Mouse (Mus musculus) kidney, embryonic 16.5 days (tissue): ENCODE measurements around the gene Pimreg. TPM values are rescaled to one million over a fixed set of nuclear protein-coding genes. Genes with fewer than 3 reads are reported as not detected.

Source experiments
- ATAC-seq: fragments of 200-750 bp; cut with Nextera tagmentation; 2 replicates; pipeline ENCODE4 v1.8.0; 2017; ENCODE audit warnings: moderate TSS enrichment; ENCODE audit not compliant: low FRiP score, low TSS enrichment
- H3K27ac ChIP-seq: fragments of 300-500 bp; sonication (generic); 2 replicates; pipeline ENCODE4 v1.5.1; 2014; ENCODE audit warnings: low read length
- H3K27me3 ChIP-seq: fragments of 300-500 bp; sonication (generic); 2 replicates; pipeline ENCODE4 v1.6.1; 2014; ENCODE audit warnings: low read length, control low read depth, mixed read lengths; ENCODE audit not compliant: insufficient read depth
- H3K36me3 ChIP-seq: fragments of 300-500 bp; sonication (generic); 2 replicates; pipeline ENCODE4 v1.6.1; 2014; ENCODE audit warnings: low read length, control low read depth, mixed read lengths; ENCODE audit not compliant: insufficient read depth
- H3K4me1 ChIP-seq: fragments of 300-500 bp; sonication (generic); 2 replicates; pipeline ENCODE4 v1.6.1; 2014; ENCODE audit warnings: low read length, control low read depth, mixed read lengths; ENCODE audit not compliant: insufficient read depth
- H3K4me2 ChIP-seq: fragments of 300-500 bp; sonication (generic); replicated peaks from 2 replicates; pipeline ENCODE4 v1.6.1; 2014; ENCODE audit warnings: low read depth, low read length
- H3K4me3 ChIP-seq: fragments of 300-500 bp; sonication (generic); 2 replicates; pipeline ENCODE4 v1.5.1; 2014; ENCODE audit warnings: mild to moderate bottlenecking, low read length
- H3K9ac ChIP-seq: fragments of 300-500 bp; sonication (generic); replicated peaks from 2 replicates; pipeline ENCODE4 v1.6.1; 2014; ENCODE audit warnings: low read length
- H3K9me3 ChIP-seq: fragments of 300-500 bp; sonication (generic); 2 replicates; pipeline ENCODE4 v1.6.1; 2016; ENCODE audit warnings: low read length, control low read depth
- WGBS: fragments of 180-500 bp; shearing (Covaris S2); extraction: QIAGEN DNeasy Blood & Tissue Kit; methylation state at CpG from one replicate; pipeline ENCODE4 v1.1.7; 2014; 5-methylcytosine and 5-hydroxymethylcytosine counted together
- polyA plus RNA-seq: library from polyadenylated mRNA; unstranded; fragments of >200 nt; fragmentation: Nextera tagmentation; extraction: Ambion mirVana; gene quantifications from 2 replicates; pipeline ENCODE4 v1.2.1, GENCODE M21; 2015

Gene Pimreg
- polyA plus RNA-seq, 1 experiment from 2014 or later, result 131 TPM

- 53% methylated on average over 9 of the region's 9 CpGs for WGBS
- no peaks in the 10 kb centered on the region for H3K9me3 ChIP-seq
- no peak for ATAC-seq
- H3K4me3 ChIP-seq, result no peak overlapping the region
- no peaks in the 10 kb centered on the region for H3K4me1 ChIP-seq
- H3K36me3 ChIP-seq, result no peaks in the 10 kb centered on the region
- no peak overlapping the region for H3K4me2 ChIP-seq
- H3K27me3 ChIP-seq, result peaks cover 5% of the 10 kb centered on the region; the same call in 1 of the 2 replicates
- H3K27ac ChIP-seq, result no peak overlapping the region
- no peak overlapping the region for H3K9ac ChIP-seq
Observed at GRCm38 (mm10) chr11:72010940-72011722, 30.7 kb upstream of the Pimreg start.

- no peaks in the 10 kb centered on the region for H3K4me1 ChIP-seq
- no peak overlapping the region for H3K4me2 ChIP-seq
- peaks cover 5% of the 10 kb centered on the region; the same call in 1 of the 2 replicates for H3K27me3 ChIP-seq
- WGBS, result 86% methylated on average over 1 of the region's 1 CpGs
- no peak overlapping the region for H3K27ac ChIP-seq
- no peak for ATAC-seq
- H3K36me3 ChIP-seq, result no peaks in the 10 kb centered on the region
- H3K4me3 ChIP-seq, result no peak overlapping the region
- no peaks in the 10 kb centered on the region for H3K9me3 ChIP-seq
- no peak overlapping the region for H3K9ac ChIP-seq
Observed at GRCm38 (mm10) chr11:72011955-72012354, 29.9 kb upstream of the Pimreg start.

GRCm38 (mm10) chr11:72014674-72015073, 27.2 kb upstream of the Pimreg start:
- H3K9ac ChIP-seq, result no peak overlapping the region
- 80% methylated on average over 4 of the region's 4 CpGs for WGBS
- H3K4me1 ChIP-seq, result no peaks in the 10 kb centered on the region
- no peaks in the 10 kb centered on the region for H3K9me3 ChIP-seq
- no peak overlapping the region for H3K27ac ChIP-seq
- peaks cover 9% of the 10 kb centered on the region; the same call in 1 of the 2 replicates for H3K27me3 ChIP-seq
- ATAC-seq, result no peak
- H3K36me3 ChIP-seq, result no peaks in the 10 kb centered on the region
- H3K4me2 ChIP-seq, result no peak overlapping the region
- H3K4me3 ChIP-seq, result no peak overlapping the region

GRCm38 (mm10) chr11:72016518-72017252, 25.1 kb upstream of the Pimreg start:
- no peak for ATAC-seq
- Histone ChIP-seq H3K27ac (no peak overlapping the region), H3K4me2 (no peak overlapping the region), H3K9me3 (no peaks in the 10 kb centered on the region), H3K36me3 (no peaks in the 10 kb centered on the region), H3K27me3 (0 out of 2 replicates have a peak, but pooled peaks cover 6% of the 10 kb centered on the region), H3K4me1 (no peaks in the 10 kb centered on the region), H3K4me3 (no peak overlapping the region), H3K9ac (no peak overlapping the region)
- WGBS, result 83% methylated on average over 13 of the region's 13 CpGs

- Histone ChIP-seq H3K36me3 (no peaks in the 10 kb centered on the region), H3K4me3 (no peak overlapping the region), H3K27ac (no peak overlapping the region), H3K4me1 (no peaks in the 10 kb centered on the region), H3K4me2 (no peak overlapping the region), H3K27me3 (0 out of 2 replicates have a peak, but pooled peaks cover 6% of the 10 kb centered on the region), H3K9me3 (no peaks in the 10 kb centered on the region), H3K9ac (no peak overlapping the region)
- WGBS, result 73% methylated on average over 9 of the region's 9 CpGs
- no peak for ATAC-seq
Observed at GRCm38 (mm10) chr11:72017253-72017601, 24.6 kb upstream of the Pimreg start.

GRCm38 (mm10) chr11:72021015-72021414, 20.8 kb upstream of the Pimreg start:
- no peak overlapping the region for H3K27ac ChIP-seq
- H3K4me1 ChIP-seq, result peaks cover 6% of the 10 kb centered on the region; the same call in 1 of the 2 replicates
- no peak overlapping the region for H3K4me3 ChIP-seq
- no peaks in the 10 kb centered on the region for H3K9me3 ChIP-seq
- no peak overlapping the region for H3K9ac ChIP-seq
- WGBS, result 70% methylated on average over 4 of the region's 4 CpGs
- H3K36me3 ChIP-seq, result no peaks in the 10 kb centered on the region
- H3K27me3 ChIP-seq, result peaks cover 6% of the 10 kb centered on the region; the same call in 1 of the 2 replicates
- H3K4me2 ChIP-seq, result no peak overlapping the region
- ATAC-seq, result no peak

GRCm38 (mm10) chr11:72022827-72023226, 19.0 kb upstream of the Pimreg start:
- Histone ChIP-seq H3K4me2 (no peak overlapping the region), H3K9ac (no peak overlapping the region), H3K27me3 (peaks cover 6% of the 10 kb centered on the region; the same call in 1 of the 2 replicates), H3K4me1 (peaks cover 6% of the 10 kb centered on the region; the same call in 1 of the 2 replicates), H3K4me3 (no peak overlapping the region), H3K36me3 (no peaks in the 10 kb centered on the region), H3K9me3 (no peaks in the 10 kb centered on the region), H3K27ac (no peak overlapping the region)
- 85% methylated on average over 6 of the region's 6 CpGs for WGBS
- ATAC-seq, result no peak

GRCm38 (mm10) chr11:72023581-72023980, 18.3 kb upstream of the Pimreg start:
- no peak overlapping the region for H3K27ac ChIP-seq
- peaks cover 6% of the 10 kb centered on the region for H3K27me3 ChIP-seq
- no peak overlapping the region for H3K4me3 ChIP-seq
- WGBS, result 25% methylated on average over 9 of the region's 10 CpGs
- H3K36me3 ChIP-seq, result no peaks in the 10 kb centered on the region
- no peak overlapping the region for H3K9ac ChIP-seq
- H3K4me1 ChIP-seq, result peaks cover 6% of the 10 kb centered on the region; the same call in 1 of the 2 replicates
- no peaks in the 10 kb centered on the region for H3K9me3 ChIP-seq
- no peak overlapping the region for H3K4me2 ChIP-seq
- ATAC-seq, result no peak

GRCm38 (mm10) chr11:72024193-72024781, 17.5 kb upstream of the Pimreg start:
- H3K9me3 ChIP-seq, result no peaks in the 10 kb centered on the region
- no peak overlapping the region for H3K4me2 ChIP-seq
- H3K36me3 ChIP-seq, result no peaks in the 10 kb centered on the region
- H3K4me1 ChIP-seq, result peaks cover 6% of the 10 kb centered on the region; the same call in 1 of the 2 replicates
- H3K4me3 ChIP-seq, result no peak overlapping the region
- WGBS, result 16% methylated on average over 5 of the region's 5 CpGs
- H3K9ac ChIP-seq, result no peak overlapping the region
- H3K27ac ChIP-seq, result no peak overlapping the region
- peaks cover 7% of the 10 kb centered on the region for H3K27me3 ChIP-seq
- ATAC-seq, result peak; percentile 27; the same call in 1 of the 2 replicates
